Mouse (Mus musculus) erythroblast, embryonic 14.5 days (primary cell): Measurements from ENCODE around the gene Ttll3. TPM values are rescaled to one million over a fixed set of nuclear protein-coding genes. Genes with fewer than 3 reads are reported as not detected.

Experiments used
- H3K27me3 ChIP-seq: 2 replicates; pipeline ENCODE4 v1.6.1; 2012; ENCODE audit warnings: inconsistent platforms; ENCODE audit not compliant: control insufficient read depth
- H3K36me3 ChIP-seq: 2 replicates; pipeline ENCODE4 v1.6.1; 2012; ENCODE audit warnings: mild to moderate bottlenecking, inconsistent platforms; ENCODE audit not compliant: control insufficient read depth
- H3K4me1 ChIP-seq: 2 replicates; pipeline ENCODE4 v1.6.1; 2012; ENCODE audit warnings: inconsistent platforms; ENCODE audit not compliant: control insufficient read depth
- H3K4me3 ChIP-seq: replicated peaks from 2 replicates; pipeline ENCODE3; 2012; ENCODE audit warnings: moderate library complexity, mild to moderate bottlenecking, inconsistent platforms
- H3K9me3 ChIP-seq: 2 replicates; pipeline ENCODE4 v1.6.1; 2012; ENCODE audit warnings: low read length, inconsistent platforms, mixed read lengths; ENCODE audit not compliant: control insufficient read depth
- GATA1 ChIP-seq: IDR thresholded peaks from 2 replicates; pipeline ENCODE4 v1.6.1; 2012; ENCODE audit warnings: low read length, inconsistent platforms, mixed read lengths
- TAL1 ChIP-seq: IDR thresholded peaks from 3 replicates; pipeline ENCODE4 v1.6.1; 2012; ENCODE audit warnings: low read length, inconsistent platforms, mixed read lengths
- polyA plus RNA-seq: library from polyadenylated mRNA; stranded (reverse); fragments of >175 nt; gene quantifications from 2 replicates; pipeline ENCODE4 v1.2.3, GENCODE M21; 2012

Ttll3 gene
- polyA plus RNA-seq, 1 experiment = 0.16 TPM

DNA sequence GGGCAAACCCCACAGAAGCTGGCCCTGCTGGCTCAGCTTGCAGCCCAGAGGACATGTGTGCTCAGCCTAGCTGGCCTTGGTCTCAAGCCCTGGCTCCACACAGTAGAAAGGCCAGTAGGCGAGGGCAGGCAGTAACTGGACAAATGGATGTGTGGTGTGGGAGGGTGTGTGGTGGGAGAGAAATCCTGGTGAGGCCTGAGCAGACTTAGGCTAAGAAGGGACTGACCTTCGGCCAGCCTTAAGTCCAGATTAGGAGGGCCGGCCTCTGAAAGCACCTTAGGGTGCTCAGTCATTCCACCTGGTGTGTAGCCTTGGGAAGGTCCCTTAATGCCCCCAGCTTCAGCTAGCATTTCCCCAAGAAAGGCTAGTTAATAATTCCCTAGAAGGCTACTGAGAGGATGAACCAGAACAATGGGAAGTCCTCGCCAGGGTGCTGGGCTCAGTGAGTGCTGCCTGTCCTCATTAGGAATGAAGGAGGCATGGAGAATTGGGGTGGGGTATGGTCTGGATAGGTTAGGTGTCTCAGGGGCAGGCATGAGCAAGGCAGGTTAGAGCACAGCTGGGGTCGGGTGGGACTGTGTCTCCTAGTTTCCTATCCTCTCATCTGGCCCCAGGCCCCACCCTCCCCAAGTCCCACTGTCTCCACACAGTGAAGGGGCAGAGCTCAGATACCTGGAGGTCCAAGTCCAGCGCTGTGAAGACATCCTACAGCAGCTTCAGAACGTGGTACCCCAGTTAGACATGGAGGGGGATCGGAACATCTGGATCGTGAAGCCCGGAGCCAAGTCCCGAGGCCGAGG, 15.8 kb downstream of the Ttll3 start:
- TF ChIP-seq TAL1 (no peak), GATA1 (no peak)
- no peak overlapping the region for H3K4me3 ChIP-seq
- H3K9me3 ChIP-seq = no peaks in the 10 kb centered on the region
- H3K27me3 ChIP-seq = no peaks in the 10 kb centered on the region
- no peaks in the 10 kb centered on the region for H3K4me1 ChIP-seq
- peaks cover 3% of the 10 kb centered on the region for H3K36me3 ChIP-seq

DNA sequence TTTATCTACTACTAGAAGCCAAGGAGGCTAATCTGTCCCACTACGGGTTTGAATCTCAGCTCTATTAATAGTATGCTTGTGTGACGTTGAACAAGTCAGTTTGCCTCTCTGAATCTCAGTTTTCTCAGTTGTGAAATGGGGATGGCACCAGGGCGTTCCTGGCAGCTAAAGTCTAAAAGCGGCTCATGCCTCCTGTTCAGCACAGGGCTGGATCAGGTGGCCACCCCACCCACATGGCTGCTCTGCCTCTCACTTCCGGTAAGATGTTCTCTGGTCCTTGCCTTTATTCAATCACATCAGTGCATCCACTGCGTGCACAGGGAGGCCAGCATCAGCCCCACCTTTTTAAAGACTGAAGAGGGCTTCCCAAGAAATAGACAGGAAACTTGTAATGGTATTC, 16.4 kb downstream of the Ttll3 start:
- TF ChIP-seq GATA1 (no peak), TAL1 (no peak)
- Histone ChIP-seq H3K4me1 (no peaks in the 10 kb centered on the region), H3K36me3 (peaks cover 3% of the 10 kb centered on the region), H3K27me3 (no peaks in the 10 kb centered on the region), H3K4me3 (no peak overlapping the region), H3K9me3 (no peaks in the 10 kb centered on the region)

DNA sequence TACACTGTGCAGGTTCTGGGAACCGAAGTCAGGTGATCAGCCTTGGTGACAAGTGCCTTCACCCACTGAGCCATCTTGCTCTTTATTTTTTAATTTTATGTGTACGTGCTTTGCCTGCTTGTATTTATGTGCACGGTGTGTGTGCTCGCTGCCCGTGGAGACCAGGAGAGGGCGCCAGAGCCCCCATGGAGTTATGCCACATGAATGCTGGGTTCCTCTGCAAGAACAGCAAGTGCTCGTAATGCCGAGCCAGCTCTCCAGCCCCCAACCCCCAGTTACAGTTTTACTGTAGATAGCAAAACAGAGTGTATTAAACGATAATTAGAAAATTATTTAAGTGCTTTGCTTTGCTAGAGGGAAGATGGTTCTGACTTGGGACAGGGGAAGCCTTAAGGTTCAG, 17.6 kb downstream of the Ttll3 start:
- TF ChIP-seq TAL1 (no peak), GATA1 (no peak)
- peaks cover 3% of the 10 kb centered on the region for H3K36me3 ChIP-seq
- H3K9me3 ChIP-seq = no peaks in the 10 kb centered on the region
- H3K4me1 ChIP-seq = no peaks in the 10 kb centered on the region
- no peaks in the 10 kb centered on the region for H3K27me3 ChIP-seq
- no peak overlapping the region for H3K4me3 ChIP-seq

DNA sequence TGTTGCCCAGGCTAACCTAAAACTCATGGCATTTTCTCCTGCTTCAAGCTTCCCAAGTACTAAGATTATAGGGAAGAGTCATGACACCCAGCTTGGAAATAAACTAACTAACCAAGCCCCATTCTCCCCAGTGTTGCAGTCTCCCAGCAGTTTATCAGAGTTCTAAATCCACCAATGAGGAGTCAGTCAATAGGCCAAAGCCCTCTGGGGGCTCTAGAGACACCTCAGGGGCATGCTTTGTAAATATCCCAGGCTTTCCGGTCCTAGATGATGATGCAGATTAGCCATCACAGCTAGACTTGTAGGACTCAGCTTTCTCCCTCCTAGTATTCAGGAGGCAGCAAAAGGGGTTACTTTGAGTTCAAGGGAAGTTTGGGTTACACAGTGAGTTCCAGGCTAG, 20.9 kb downstream of the Ttll3 start:
- Histone ChIP-seq H3K4me3 (no peak overlapping the region), H3K27me3 (no peaks in the 10 kb centered on the region), H3K9me3 (no peaks in the 10 kb centered on the region), H3K36me3 (peaks cover 10% of the 10 kb centered on the region), H3K4me1 (no peaks in the 10 kb centered on the region)
- TF ChIP-seq TAL1 (no peak), GATA1 (no peak)

DNA sequence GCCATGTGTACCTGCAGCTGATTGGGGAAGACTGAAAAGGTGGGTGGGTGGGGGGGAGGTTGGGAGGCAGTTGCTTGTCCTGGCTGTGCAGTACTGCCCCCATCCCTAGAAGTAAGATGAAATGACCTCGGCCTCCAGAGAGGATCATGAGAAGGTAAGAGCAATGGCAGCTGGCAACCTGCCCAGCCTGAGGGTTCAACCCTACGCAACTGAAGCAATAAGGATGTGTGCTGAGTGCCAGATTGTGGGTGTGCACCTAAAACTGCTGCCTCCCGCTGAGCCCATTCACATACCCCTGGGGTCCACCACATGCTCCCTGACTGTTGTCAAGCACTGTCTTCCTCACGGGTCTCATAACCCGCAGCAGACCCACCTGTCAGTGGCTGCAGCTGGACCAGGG, 27.4 kb downstream of the Ttll3 start:
- no peaks in the 10 kb centered on the region for H3K9me3 ChIP-seq
- H3K36me3 ChIP-seq = peaks cover 25% of the 10 kb centered on the region
- H3K4me3 ChIP-seq = no peak overlapping the region
- peaks cover 31% of the 10 kb centered on the region for H3K4me1 ChIP-seq
- TF ChIP-seq GATA1 (no peak), TAL1 (no peak)
- no peaks in the 10 kb centered on the region for H3K27me3 ChIP-seq

DNA sequence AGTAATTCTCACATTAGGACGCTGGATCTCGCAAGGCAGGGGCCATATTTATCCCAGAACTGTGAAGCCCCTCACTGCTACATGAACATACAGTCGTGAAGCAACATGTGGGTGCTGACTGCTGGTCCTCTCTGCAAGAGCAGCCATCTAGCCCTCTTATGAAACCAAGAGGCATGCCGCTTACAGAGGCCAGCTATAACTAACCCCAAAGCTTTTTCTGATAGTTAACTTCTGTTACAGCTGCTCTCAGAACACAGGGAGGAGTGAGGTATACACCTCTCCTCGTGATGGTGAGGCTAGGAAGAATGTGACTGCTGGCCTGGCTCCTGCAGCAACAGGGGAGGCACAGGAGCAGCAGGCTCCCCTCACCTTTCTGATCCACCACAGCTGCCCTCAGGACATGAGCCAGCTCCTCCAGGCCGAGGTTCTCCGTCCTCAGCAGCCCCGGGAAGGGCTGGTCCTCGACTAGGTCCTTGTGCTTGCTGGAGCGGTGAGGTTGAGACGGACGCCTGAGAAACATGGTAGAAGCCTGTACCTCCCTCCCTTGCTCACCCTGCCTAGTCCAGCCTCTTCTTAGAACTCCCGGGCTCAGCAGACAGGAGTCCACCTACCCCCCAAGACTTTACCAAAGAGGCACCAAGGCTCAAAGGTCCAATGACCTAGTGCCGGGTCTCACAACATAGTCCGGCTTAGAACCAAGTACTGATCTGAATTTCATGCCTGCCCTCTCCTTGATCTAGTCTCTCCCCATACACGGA, 29.6 kb downstream of the Ttll3 start:
- H3K27me3 ChIP-seq = no peaks in the 10 kb centered on the region
- peak overlapping the region; percentile 74 for H3K4me3 ChIP-seq
- no peak for TF ChIP-seq GATA1
- no peak for TF ChIP-seq TAL1
- peaks cover 32% of the 10 kb centered on the region for H3K4me1 ChIP-seq
- no peaks in the 10 kb centered on the region for H3K9me3 ChIP-seq
- peaks cover 22% of the 10 kb centered on the region for H3K36me3 ChIP-seq

DNA sequence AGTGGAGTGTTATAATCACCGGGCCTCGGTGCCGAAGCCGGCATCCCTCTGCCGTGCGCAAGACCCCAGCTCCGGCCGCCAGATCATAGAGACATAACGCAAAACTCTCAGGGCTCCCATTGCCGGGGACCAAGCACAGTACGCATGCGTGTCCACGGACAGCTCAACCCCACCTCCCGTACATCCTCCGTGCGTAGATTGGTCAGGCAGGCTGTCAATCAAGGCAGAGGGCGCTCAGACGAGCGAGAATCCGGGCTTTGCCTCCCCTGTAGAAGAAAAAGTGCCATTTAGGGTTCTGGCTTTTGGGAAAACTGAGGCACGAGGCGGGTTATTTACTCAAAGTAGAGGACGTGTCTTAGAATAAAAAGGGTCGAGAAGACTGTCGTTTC, 30.1 kb downstream of the Ttll3 start, which contains the start of gene Rpusd3:
Rpusd3 (minus strand) TSS at position 142 of the 389 bp plus-strand sequence.
- H3K27me3 ChIP-seq = no peaks in the 10 kb centered on the region
- H3K4me1 ChIP-seq = peaks cover 32% of the 10 kb centered on the region
- H3K36me3 ChIP-seq = peaks cover 22% of the 10 kb centered on the region
- TF ChIP-seq GATA1 = no peak
- no peak for TF ChIP-seq TAL1
- H3K4me3 ChIP-seq = peak within 1 kb of the TSS; percentile 74
- H3K9me3 ChIP-seq = no peaks in the 10 kb centered on the region

DNA sequence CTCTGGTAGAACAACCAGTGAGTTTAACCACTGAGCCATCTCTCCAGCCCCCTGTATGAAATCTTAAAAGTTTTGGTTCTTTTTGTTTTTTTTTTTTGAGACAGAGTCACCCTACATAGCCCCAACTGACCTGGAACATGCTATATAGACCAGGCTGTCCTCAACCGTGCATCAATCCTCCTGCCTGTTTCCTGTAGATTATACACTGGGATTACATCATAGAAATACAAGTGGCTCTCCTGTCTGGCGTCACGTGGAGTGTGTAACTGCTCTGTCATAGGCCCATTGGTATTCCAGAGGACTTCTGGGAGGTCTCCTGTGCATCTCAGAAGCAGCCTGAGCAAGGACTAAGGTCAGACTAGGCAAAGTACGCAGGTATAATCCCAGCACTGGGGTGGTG, 33.9 kb downstream of the Ttll3 start:
- Histone ChIP-seq H3K4me1 (peaks cover 23% of the 10 kb centered on the region), H3K27me3 (peaks cover 3% of the 10 kb centered on the region; the same call in 1 of the 2 replicates), H3K4me3 (no peak overlapping the region), H3K9me3 (peaks cover 3% of the 10 kb centered on the region), H3K36me3 (no peaks in the 10 kb centered on the region)
- TF ChIP-seq TAL1 (no peak), GATA1 (no peak)

DNA sequence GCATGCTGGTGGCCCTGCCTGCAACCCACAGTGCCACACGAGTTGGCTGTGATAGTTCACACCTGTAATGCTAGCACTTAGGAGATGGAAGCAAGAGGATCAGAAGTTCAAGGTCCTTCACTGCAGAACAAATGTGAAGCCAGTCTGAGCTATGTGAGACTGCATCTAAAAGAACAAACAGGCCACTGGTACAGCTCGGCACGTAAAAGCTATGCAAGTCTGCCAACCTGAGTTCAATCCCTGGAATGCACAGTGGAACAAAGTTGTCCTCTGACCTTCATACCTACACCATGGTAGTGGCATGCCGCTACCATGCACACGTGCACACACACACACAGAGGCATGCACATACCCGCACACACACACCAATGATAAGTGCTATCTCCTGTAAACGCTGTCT, 35.1 kb downstream of the Ttll3 start:
- H3K4me1 ChIP-seq = peaks cover 15% of the 10 kb centered on the region
- no peaks in the 10 kb centered on the region for H3K36me3 ChIP-seq
- peaks cover 3% of the 10 kb centered on the region for H3K9me3 ChIP-seq
- H3K27me3 ChIP-seq = peaks cover 3% of the 10 kb centered on the region; the same call in 1 of the 2 replicates
- no peak overlapping the region for H3K4me3 ChIP-seq
- no peak for TF ChIP-seq TAL1
- TF ChIP-seq GATA1 = no peak
